Mouse (Mus musculus) layer of hippocampus, adult 9-10 months (tissue): ENCODE data around the gene Chd5.
A peak's percentile ranks its signal among the peaks of the same experiment; 100 is the strongest.

ENCODE experiments used
- DNase-seq: peaks from one replicate; pipeline ENCODE4 v3.0.0; 2022; ENCODE audit warnings: low spot score

Chd5 gene

DNA sequence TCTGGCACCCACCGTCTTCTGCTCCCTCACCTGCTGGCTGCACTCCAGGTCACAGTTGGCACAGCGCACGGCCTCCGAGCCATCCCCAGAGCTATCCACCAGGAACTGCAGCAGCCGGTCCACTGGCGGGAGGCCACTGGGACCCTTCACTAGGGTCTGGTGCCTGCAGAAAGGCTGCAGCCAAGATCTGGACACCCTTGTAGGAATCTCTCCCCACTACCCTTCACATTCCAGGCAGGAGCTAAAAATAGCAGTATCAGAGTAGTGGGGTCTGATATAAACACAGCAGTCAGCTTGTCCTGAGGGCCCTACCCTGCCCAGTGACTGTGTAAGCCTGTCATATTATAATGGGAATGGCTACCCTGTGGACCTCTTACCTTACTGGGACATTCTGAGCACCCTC lies 20.8 kb upstream of the Chd5 start:
- no peak for DNase-seq

DNA sequence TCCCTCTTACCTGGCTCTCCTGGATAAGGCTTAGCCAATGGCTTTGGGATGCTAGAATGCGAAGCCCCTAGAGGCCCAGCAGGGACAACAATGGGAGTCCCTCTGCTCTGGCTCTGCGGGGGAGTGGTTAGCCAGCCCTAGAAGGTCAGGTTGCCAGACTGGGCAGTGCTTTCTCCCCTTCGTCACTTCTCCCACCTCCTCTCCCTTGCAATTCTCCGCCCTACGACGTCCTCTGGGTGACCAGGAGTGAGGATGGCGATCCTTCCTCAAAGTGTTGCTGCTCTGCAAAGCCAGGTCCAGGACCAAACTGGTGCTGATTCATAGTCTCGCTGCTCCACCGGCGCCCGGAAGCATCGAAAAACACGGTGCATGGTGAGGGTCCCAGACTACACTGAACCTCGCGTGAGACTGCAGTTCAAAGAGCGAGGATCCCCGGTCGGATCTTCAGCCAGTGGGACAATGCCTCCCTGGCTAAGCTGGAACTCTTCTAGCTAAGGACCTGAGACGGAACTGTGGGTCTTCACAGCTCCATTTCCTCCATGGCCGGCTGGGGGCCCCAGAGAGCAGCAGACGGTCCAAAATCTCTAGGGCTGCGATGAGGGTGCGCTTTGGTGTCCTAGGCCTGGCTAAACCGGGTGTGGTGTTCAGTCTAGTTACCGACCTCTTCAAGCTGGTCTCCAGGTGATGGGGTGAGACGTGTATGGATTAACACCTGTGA lies 19.8 kb upstream of the Chd5 start, which contains the start of gene Rnf207:
TSS of gene Rnf207 (minus strand) at position 477 of the 718 bp plus-strand sequence.
- no peak for DNase-seq

DNA sequence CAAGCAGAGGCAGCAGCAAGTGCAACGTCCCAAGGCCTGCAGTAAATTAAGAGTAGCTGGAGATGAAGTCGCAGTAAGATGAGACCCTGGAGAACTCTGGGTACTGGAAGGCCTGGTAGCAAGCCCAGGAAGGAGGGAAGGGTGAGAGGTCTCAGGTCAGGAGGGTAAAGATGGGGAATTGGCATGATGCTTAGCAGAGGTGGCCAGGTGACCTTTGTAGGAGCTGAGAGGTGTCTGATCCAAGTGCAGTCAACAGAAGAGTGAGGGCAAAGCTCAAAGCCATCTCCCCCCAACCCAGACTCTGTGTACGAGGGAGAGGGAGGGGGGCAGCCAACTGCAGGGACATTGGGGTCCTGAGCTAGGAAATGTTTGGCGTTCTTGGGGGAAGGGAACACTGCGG lies 17.0 kb upstream of the Chd5 start:
- no peak for DNase-seq

DNA sequence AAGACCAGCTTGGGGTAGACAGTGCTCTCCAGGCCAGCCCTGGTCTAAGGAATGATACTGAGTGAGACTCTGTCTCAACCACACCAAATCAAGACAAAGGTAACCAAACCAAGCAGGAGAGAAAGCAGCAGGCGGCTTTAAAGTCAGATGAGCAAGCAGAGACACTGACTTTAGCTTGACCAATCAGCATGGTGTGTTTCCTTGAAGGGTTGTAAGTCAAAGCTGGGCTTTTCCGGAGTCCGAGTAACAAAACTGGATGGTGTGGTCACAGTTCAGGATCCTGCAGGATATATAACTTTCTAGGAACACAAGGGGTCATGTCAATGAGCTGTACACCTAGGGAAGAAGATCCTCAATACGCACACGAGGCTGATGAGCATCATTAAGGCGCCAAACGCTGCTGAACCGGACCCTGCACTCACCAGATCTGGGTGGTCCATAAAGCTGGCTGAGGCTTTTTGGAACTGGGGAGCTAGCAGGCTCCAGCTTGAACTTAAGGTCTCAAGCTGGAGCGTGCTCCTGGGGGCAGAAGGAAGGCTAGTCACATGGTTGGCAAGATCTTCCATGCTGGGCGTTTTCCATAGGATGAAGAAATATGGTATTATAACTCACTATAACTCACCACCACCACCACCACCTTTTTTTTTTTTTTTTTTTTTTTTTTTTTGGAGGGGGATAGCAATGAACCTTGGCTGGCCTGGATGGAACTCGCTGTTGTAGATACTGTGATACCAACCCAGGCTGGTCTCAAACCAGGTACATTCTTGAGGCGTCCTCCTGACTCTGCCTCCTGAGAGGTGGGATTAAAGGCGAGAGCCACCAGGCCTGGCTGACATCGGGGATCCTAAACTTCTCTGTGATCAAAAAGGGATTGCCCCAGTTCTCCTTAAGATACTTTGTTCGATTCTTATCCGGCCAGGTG lies 13.5 kb upstream of the Chd5 start:
- no peak for DNase-seq

DNA sequence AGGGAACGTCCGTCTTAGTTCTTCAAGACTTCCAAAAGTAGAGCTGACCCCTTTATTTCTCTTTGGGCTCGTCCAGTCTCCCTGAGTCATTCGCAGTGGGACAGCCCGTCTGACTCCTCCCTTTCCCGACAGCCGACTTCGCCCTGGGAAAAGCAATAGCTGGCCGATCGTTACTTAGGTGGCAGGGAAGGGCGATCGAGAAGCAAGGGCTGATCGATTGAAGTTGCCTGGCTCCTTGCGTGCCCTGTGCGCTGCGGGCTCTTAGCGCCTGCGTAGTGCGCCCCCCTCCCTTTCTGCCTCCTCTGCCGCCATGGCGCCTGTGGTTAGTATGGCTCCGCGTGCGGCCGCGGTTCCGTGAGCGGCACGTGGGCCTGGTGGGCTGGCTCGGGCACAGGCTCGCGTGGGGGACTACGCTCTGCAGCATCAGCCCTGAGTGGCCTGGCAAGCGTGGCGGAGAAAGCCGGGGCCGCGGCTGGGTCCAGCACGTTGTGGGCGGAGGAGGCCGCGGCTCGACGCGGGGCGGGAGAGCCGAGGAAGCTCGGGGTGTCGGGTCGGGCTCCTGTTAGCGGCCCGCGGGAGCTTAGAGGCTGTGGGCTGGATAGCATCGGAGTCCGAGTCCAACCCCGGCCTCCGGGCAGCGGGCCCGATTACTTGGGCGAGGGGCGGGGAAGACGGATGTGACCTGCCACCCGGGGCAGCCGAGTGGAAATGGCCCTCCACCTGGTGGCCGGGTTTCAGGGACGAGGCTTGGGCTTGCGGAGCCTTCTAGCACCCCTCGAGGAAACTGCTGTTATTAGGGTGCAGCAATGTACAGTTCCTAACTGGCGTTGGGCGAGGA lies 12.7 kb upstream of the Chd5 start, which contains the start of gene Rpl22:
TSS of gene Rpl22 (plus strand) at position 169 of the 838 bp plus-strand sequence.
- peak; percentile 89 for DNase-seq

DNA sequence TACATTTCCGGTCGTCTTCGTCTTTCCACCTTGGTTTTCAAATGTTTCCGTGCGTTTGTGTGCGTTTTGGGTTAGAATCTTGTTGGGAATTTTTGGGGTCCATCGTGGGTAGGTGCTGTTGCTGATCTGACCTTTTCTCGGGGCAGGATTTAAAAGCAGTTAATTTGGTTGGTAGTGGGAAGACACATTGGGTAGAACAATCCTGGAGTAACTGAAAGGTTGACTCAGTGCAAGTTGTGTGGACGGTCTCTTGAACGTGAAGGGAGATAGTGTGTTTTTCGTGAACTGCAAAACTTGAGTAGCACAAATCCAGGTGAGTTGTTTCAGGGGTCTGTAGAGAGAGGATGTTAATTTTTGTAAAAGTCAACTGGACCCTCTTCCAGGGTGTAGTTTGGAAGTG lies 11.9 kb upstream of the Chd5 start:
- DNase-seq: no peak

DNA sequence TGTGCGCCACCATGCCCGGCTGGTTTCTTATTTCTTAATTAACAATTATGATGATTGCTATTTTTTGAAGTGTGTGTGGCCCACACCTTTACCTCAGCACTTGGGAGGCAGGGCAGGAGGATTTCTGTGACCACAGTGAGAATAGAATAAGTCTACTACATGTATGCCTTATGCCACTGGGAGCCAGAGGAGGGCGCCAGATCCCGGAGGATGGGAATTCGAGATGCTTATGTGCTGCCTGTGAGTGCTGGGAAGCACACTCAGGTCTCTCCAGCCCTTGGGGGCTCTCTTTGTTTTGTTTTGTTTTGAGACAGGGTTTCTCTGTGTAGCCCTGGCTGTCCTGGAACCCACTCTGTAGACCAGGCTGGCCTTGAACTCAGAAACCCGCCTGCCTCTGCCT lies 9.8 kb upstream of the Chd5 start:
- DNase-seq: no peak

DNA sequence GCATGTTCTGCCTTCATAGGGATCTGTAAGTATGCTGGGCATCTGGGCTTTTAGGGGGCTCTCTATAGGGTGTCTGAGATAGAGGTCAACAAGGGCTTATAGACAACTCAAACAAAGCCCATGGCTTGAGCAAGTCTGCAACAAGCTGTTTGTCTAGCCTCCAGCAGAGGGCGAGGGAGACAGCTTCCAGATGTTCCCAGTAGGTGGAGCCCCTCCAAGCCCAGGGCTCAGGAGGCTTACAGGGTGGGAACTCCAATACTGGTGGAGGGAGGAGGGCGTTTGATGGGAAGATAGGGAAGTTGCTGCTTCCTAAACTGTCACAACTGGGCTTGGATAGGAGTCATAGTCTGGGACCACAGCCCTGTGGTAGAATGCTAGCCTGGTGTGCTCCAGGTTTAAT lies 5.5 kb upstream of the Chd5 start:
- no peak for DNase-seq

DNA sequence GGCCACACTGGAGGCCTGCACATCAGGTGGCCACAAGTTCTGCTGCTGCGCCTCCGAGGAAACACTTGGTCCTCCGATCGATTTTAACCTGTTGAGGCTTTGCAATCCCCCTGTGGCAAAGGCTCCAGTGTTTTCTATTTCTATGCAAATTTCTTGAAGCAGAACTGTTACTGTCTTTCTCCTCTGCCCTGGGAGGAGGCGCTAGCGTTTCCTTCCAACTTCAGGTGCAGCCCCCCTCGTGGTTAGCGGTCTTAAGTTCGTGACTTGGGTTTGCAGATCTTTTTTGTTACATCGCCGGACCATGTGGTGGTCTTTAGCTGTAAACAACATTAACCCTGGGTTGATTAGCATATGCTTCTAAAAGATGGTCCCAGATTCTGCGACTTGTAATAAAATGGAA lies 4.9 kb upstream of the Chd5 start:
- no peak for DNase-seq

DNA sequence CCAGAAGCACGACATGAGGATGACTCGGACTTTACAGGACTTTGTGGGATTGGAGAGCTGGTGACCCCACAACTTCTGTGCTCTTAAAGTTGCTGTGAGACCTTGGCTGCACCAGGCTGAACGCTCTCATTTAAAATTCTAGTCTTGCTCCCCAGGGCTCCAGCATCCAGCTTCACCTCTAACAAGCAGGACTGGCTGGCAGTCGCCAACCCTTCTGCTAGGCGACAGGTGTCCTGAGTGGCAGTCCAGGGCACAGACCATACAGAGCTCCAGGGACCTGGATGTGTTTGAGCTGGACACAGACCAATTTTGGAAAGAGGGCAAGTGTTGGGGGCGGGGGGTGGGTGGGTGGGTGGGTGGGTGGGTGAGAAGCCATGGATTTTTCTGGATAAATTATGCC lies 679 bp upstream of the Chd5 start:
- no peak for DNase-seq

DNA sequence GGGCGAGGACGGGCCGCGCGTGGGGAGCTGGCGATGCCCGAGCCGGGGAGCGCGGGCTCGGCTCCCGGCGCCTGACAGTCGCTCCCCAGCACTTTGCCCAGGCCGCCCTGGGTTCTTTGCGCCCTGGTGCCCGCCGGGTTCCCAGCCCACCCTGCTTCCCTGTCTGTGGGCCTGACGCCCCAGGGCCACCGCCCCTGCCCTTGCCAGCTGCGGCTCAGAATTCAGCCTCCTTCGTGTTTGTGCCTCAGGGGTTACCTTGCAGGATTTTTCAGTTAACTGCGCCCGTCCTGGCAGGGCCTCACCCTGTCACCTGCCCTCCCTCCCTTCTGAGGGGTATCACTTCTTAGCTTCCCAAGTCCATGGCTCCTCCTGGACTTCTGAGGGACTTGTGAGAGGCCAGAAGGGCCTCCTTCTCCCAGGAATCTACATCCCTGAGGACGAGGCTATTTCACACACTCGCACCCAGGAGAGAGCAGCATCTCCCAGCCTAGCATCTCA lies 891 bp downstream of the Chd5 start:
- DNase-seq: no peak

DNA sequence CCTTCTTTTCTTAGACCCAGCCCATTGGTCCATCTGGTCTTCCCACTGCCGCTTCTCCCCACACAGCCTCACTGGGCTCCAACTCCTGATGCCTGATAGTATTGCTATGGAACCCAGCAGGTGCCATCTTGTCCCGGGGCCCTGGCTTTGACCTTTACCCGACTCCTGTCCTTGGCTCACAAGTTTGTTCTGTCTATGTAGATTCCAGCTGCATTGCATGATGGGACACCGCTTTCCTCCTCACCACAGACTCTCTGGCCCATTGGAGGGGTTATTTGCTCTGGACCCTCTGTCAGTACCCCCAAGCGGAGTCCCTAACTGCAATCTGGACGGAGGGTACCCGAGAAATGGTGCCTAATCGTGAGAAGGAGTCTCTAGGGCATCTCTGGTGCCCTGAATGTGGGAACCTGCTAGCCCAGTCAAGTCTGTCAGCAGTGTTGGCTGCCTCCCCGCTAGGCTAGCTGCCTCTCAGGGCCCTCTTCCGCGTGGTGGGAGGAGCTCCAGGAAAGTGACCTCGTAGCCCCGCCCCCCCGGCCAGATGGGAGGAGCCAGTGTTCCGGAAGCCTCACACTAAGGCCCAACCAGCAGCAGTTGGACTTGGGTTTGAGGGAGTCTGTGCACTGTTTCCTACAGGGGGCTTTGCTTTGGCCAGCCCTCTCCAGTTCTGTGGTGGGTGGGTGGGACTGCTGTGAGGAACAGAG lies 2.3 kb downstream of the Chd5 start:
- no peak for DNase-seq

DNA sequence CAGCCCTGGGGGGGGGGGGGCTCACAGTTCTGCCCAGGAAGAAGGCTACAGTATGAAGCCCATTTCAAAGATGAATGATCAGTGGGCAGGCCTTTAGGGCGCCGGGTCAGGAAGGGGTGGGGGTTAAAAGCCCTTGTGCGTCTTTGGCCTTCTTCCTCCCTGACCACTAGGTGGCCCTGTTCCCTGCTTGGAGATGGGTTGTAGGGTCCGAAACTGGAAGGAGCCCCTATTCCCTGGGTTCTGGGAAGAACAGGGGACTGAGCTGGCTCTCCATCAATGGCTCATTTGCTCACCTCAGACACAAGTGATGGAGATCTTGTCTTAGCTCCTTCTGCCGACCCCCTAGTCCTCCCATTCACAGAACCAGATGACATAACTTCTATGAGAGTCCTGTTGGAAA lies 4.8 kb downstream of the Chd5 start:
- DNase-seq: no peak

DNA sequence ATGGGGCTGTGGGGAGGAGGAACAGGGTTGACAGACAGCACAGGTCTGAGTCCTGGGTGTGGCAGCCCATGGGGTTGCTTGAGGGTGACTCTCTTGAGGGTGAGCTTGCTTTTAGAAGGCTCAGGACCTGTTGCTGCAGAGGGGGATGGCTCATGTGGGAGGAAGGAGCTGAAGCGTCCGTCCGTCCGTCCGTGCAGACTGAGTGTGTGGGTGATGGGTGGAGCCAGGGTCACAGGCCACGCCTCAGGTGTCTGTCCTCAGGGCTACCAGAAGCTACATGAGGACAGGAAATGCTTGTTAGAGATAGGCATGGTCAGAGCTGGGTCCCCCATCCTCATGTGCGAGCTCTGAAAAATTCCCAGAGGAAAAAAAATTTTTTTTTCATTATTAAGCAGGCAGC lies 6.2 kb downstream of the Chd5 start:
- DNase-seq: no peak

DNA sequence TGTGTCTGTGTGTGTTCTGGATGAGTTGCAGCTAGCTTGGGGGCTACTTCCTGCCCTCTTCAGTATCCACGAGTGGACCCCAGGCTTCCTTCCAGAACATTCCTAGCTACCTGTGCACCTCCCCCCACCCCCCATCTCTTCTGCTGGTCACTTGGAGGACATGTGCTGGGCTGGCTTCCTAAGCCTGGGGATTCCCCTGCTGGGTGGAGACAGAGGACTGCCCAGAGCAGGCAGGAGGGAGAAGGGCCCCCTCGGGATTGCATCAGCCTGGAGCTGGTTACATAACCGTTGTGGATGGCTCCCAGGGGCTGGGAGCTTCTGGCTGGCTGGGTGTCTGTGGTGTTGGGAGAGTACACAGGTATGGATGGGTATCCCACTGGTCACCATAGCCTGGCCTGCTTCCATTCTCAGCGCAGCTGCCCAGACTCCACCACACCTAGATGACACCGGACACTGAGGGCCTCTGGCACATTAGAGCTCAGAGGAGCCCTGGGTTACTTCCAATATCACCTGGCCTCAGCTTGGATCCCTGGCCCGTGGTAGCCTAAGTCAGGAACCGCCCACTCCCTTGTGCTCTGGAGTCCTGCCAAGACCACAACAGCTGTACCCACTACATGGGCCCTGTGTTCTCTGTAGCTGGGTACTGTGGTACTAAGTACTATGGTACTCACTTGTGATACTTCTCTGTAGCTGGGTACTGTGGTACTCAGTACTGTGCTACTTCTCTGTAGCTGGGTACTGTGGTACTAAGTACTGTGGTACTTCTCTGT lies 6.9 kb downstream of the Chd5 start:
- no peak for DNase-seq

DNA sequence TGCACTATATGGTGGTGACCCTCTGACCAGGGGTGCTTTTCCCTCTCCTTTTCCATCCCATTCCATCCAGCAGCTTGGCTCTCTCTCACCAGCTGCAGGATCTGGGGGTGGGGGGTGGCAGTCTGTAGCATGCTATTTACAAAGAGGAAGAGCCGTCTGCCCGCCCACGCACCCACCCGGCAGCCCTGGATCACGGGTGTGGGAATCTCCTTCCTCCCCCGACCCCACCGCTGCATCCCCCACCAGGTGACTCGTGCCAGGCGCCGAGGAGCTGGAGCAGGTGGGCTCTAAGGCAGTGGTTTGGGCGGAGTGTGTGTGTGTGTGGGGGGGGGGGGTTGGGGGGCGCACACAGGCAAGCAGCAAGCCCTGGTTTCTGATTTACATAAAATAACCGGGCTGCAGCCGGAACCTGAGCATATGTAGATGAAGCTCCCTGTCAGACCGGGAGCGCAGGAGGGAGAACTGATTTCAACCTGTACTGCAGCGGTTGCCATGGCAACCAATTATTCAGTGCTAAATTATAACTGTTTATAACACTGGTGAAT lies 11.5 kb downstream of the Chd5 start:
- DNase-seq: no peak

DNA sequence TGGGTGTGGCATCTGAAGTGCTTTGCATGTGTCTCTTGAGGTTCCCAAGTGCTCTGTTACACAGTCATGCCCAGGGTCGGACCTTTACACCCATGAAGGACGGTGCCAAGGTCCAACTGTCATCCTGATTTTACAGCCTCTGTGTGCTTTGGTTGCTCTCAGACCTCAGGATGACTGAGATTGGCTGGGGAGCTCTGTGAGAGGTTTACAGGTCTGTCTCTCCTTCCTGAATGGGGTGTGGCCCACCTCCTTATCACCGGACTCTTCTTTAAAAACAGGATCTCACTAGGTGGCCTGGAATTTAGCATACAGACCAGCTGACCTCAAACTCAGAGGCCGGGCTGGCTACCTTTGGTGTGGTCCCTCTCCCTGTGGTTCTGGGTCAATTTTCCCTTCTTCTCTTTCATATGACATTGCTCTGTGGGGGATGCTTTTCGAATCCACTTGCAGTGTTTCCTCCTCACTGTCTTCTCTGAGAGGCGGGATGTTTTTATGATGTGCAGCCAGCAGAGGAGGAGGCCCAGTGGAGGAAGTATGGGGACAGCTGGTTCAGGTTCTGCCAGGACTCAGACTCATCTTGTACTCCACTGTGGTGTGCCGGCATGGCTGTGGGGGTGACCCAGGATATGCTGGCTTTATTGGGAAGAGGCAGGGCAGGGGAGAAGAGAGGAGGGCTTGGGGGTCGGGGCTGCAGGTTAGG lies 12.4 kb downstream of the Chd5 start:
- no peak for DNase-seq

DNA sequence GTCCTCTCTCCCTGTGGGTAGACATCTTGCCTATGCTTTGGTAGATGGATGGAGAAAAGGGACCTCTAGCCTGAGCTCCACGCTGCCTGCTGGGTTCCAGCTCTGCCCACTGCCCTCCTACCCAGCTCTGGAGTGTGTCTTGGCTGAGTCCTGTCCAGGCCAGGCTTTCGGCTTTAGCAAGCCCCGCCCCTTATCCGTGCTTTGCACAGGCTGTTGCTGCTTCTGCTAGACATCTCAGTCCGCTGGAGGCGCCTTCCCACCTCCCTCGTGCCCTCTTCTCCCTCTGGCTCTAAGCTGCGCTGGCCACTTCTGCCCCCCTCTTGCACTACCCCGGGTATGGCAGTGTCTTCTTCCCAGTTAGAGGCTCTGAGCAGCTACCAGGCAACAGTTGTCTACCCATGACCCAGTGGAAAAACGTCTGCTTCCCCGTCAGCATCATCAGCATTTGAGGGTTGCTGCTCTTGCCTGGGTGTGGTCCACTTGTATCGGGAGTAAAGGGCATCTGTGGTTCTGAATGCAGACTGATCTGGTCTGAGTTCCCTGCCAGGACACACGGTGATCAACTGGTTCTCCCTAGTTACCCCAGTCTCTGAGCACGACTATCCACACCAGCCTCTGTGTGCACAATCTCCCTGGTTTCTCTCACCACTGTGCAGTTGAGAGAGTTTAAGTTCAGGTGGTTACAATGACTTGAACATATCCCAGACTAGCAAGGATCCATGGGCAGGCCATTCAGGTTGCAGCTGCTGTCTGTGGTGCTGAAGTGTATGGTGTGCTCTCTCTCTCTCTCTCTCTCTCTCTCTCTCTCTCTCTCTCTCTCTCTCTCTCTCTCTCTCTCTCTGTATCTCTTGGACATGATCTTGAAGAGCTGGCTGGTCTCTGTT lies 13.2 kb downstream of the Chd5 start:
- no peak for DNase-seq
